Mouse (Mus musculus): ENCODE measurements at regions not wholly inside any gene's neighbourhood (a gene's known extent, or its start where the extent isn't known, plus 50 kb on each side); places are given as distances from the start of the nearest gene placed in this dataset.
"Not testable (repeated sequence)": the region's sequence is repeated elsewhere in the genome, so short reads cannot be mapped to it uniquely, and the experiment has no call there.

GRCm38 (mm10) chr8:88064414-88065110 is 54.0 kb upstream of the Cnep1r1 start:
- DNase-seq (ENCODE audit: low read depth) = no peak

GRCm38 (mm10) chr8:88059107-88059506 is 59.5 kb upstream of the Cnep1r1 start:
- DNase-seq (ENCODE audit: low read depth) = not testable (repeated sequence)

GRCm38 (mm10) chr8:88057686-88058234 is 60.8 kb upstream of the Cnep1r1 start:
- DNase-seq (ENCODE audit: low read depth) = no peak

GRCm38 (mm10) chr8:88050651-88051050 is 67.9 kb upstream of the Cnep1r1 start:
- no peak for DNase-seq (ENCODE audit: low read depth)

GRCm38 (mm10) chr8:88049091-88049490 is 69.5 kb upstream of the Cnep1r1 start:
- DNase-seq (ENCODE audit: low read depth) = no peak

GRCm38 (mm10) chr8:88045995-88046394 is 72.6 kb upstream of the Cnep1r1 start:
- no peak for DNase-seq (ENCODE audit: low read depth)

GRCm38 (mm10) chr8:88039286-88039685 is 79.3 kb upstream of the Cnep1r1 start:
- DNase-seq (ENCODE audit: low read depth) = no peak

GRCm38 (mm10) chr8:88037994-88038393 is 78.6 kb upstream of the Zfp423 start:
- DNase-seq (ENCODE audit: low read depth) = no peak

GRCm38 (mm10) chr8:88033054-88033453 is 73.7 kb upstream of the Zfp423 start:
- DNase-seq (ENCODE audit: low read depth) = peak; percentile 26

GRCm38 (mm10) chr8:88024496-88024895 is 65.1 kb upstream of the Zfp423 start:
- no peak for DNase-seq (ENCODE audit: low read depth)

- peak; percentile 68 for DNase-seq (ENCODE audit: low read depth)
These were observed 64.0 kb upstream of the Zfp423 start for GRCm38 (mm10) chr8:88023423-88023822.

- DNase-seq (ENCODE audit: low read depth) = no peak
These were observed 63.5 kb upstream of the Zfp423 start for GRCm38 (mm10) chr8:88022776-88023385.

- no peak for DNase-seq (ENCODE audit: low read depth)
These were observed 60.1 kb upstream of the Zfp423 start for GRCm38 (mm10) chr8:88019243-88020115.

- no peak for DNase-seq (ENCODE audit: low read depth)
These were observed 59.1 kb upstream of the Zfp423 start for GRCm38 (mm10) chr8:88018494-88018893.

- DNase-seq (ENCODE audit: low read depth) = no peak
These were observed 52.9 kb upstream of the Zfp423 start for GRCm38 (mm10) chr8:88012177-88012825.

- peak; percentile 82 for DNase-seq (ENCODE audit: low read depth)
These were observed 51.2 kb upstream of the Zfp423 start for GRCm38 (mm10) chr8:88010566-88010965.

GRCm38 (mm10) chr8:88009878-88010277 is 50.5 kb upstream of the Zfp423 start:
- peak; percentile 87 for DNase-seq (ENCODE audit: low read depth)
